Mouse (Mus musculus) MEL (cell line): ENCODE results near the gene Ostc. TPM values are rescaled to one million over a fixed set of nuclear protein-coding genes. Genes with fewer than 3 reads are reported as not detected.

Source experiments
- DNase-seq: peaks from one replicate; pipeline ENCODE4 v3.0.0; 2011; ENCODE audit warnings: low read depth, low spot score
- H3K27ac ChIP-seq: 2 replicates; pipeline ENCODE4 v1.5.1; 2012; ENCODE audit warnings: low read depth, mild to moderate bottlenecking, control low read depth, low read length, moderate library complexity; ENCODE audit not compliant: control insufficient read depth
- H3K27me3 ChIP-seq, 2 experiments: fragments of 150-350 bp in 1 of 2; sonication (generic) in 1 of 2; 2 replicates each; pipeline ENCODE4 v1.6.1; 2012; ENCODE audit warnings: low read length in 2 of 2, mild to moderate bottlenecking in 2 of 2, improper control_type of control experiment in 1 of 2, moderate library complexity in 1 of 2; ENCODE audit not compliant: insufficient read depth in 2 of 2, control insufficient read depth in 1 of 2
- H3K36me3 ChIP-seq, 2 experiments: 2 replicates each; pipeline ENCODE4 v1.6.1; 2012 to 2014; ENCODE audit warnings: low read length in 2 of 2, improper control_type of control experiment in 1 of 2, inconsistent platforms in 1 of 2, mild to moderate bottlenecking in 1 of 2; ENCODE audit not compliant: insufficient read depth in 2 of 2, control insufficient read depth in 1 of 2
- H3K4me1 ChIP-seq, 2 experiments: fragments of 150-350 bp in 1 of 2; sonication (generic) in 1 of 2; 2 replicates each; pipeline ENCODE4 v1.6.1; 2012; ENCODE audit warnings: low read length in 2 of 2, improper control_type of control experiment in 1 of 2, mild to moderate bottlenecking in 1 of 2; ENCODE audit not compliant: insufficient read depth in 2 of 2, control insufficient read depth in 1 of 2
- H3K4me3 ChIP-seq, 2 experiments: fragments of 150-350 bp in 1 of 2; sonication (generic) in 1 of 2; 2 replicates each; pipeline ENCODE4 v1.5.1; 2012; ENCODE audit warnings: low read depth in 2 of 2, low read length in 2 of 2, mild to moderate bottlenecking in 2 of 2, moderate library complexity in 2 of 2, control low read depth in 1 of 2, improper control_type of control experiment in 1 of 2; ENCODE audit not compliant: control insufficient read depth in 1 of 2, insufficient read depth in 1 of 2
- H3K79me2 ChIP-seq: 2 replicates; pipeline ENCODE4 v1.6.1; 2012; ENCODE audit warnings: mild to moderate bottlenecking, low read length, moderate library complexity; ENCODE audit not compliant: control insufficient read depth, poor library complexity, insufficient read depth
- H3K9ac ChIP-seq: 2 replicates; pipeline ENCODE4 v1.6.1; 2012; ENCODE audit warnings: low read depth, mild to moderate bottlenecking, control low read depth, low read length, moderate library complexity; ENCODE audit not compliant: control insufficient read depth, poor library complexity, severe bottlenecking
- H3K9me3 ChIP-seq: fragments of 150-350 bp; sonication (generic); replicated peaks from 2 replicates; pipeline ENCODE4 v1.6.1; 2012; ENCODE audit warnings: mild to moderate bottlenecking, low read length, improper control_type of control experiment, moderate library complexity; ENCODE audit not compliant: insufficient read depth
- BHLHE40 ChIP-seq: IDR thresholded peaks from 2 replicates; pipeline ENCODE4 v1.6.1; 2012; ENCODE audit warnings: low read depth, mild to moderate bottlenecking, inconsistent platforms, low read length, improper control_type of control experiment, borderline replicate concordance
- CHD1 ChIP-seq: IDR thresholded peaks from 2 replicates; pipeline ENCODE4 v1.6.1; 2012; ENCODE audit warnings: low read depth, mild to moderate bottlenecking, inconsistent platforms, low read length, improper control_type of control experiment
- CHD2 ChIP-seq: IDR thresholded peaks from 2 replicates; pipeline ENCODE4 v1.6.1; 2011; ENCODE audit warnings: low read length, improper control_type of control experiment
- CTCF ChIP-seq, 3 experiments: IDR thresholded peaks in 2 of 3; conservative IDR thresholded peaks in 1 of 3; 2 replicates each; pipeline ENCODE4 v1.5.1; 2011 to 2012; ENCODE audit warnings: low read length in 3 of 3, low read depth in 2 of 3, mild to moderate bottlenecking in 2 of 3, improper control_type of control experiment in 1 of 3, inconsistent platforms in 1 of 3, mixed read lengths in 1 of 3, moderate library complexity in 1 of 3; ENCODE audit not compliant: control insufficient read depth in 1 of 3, insufficient read depth in 1 of 3, poor library complexity in 1 of 3, severe bottlenecking in 1 of 3
- E2F4 ChIP-seq: IDR thresholded peaks from 2 replicates; pipeline ENCODE4 v1.6.1; 2011; ENCODE audit warnings: low read depth, low read length, improper control_type of control experiment, borderline replicate concordance
- ELF1 ChIP-seq: IDR thresholded peaks from 2 replicates; pipeline ENCODE4 v1.6.1; 2014; ENCODE audit warnings: low read depth, mild to moderate bottlenecking, inconsistent platforms, low read length, improper control_type of control experiment, moderate library complexity
- EP300 ChIP-seq, 2 experiments: IDR thresholded peaks; 2 replicates each; pipeline ENCODE4 v1.6.1; 2011; ENCODE audit warnings: improper control_type of control experiment in 2 of 2, low read length in 2 of 2, low read depth in 1 of 2, mild to moderate bottlenecking in 1 of 2
- ETS1 ChIP-seq: IDR thresholded peaks from 2 replicates; pipeline ENCODE4 v1.6.1; 2012; ENCODE audit warnings: low read depth, mild to moderate bottlenecking, inconsistent platforms, low read length, improper control_type of control experiment, moderate library complexity
- GATA1 ChIP-seq: IDR thresholded peaks from 2 replicates; pipeline ENCODE4 v1.6.1; 2011; ENCODE audit warnings: low read depth, low read length, improper control_type of control experiment
- JUND ChIP-seq: IDR thresholded peaks from 2 replicates; pipeline ENCODE4 v1.6.1; 2011; ENCODE audit warnings: low read depth, mild to moderate bottlenecking, improper control_type of control experiment, low read length
- KAT2A ChIP-seq: conservative IDR thresholded peaks from 2 replicates; pipeline ENCODE4 v1.6.1; 2012; ENCODE audit warnings: low read depth, low read length, improper control_type of control experiment, inconsistent platforms
- MAFK ChIP-seq: IDR thresholded peaks from 2 replicates; pipeline ENCODE4 v1.6.1; 2011; ENCODE audit warnings: low read depth, mild to moderate bottlenecking, low read length, improper control_type of control experiment, borderline replicate concordance
- MAX ChIP-seq: IDR thresholded peaks from 2 replicates; pipeline ENCODE4 v1.6.1; 2011; ENCODE audit warnings: low read length, improper control_type of control experiment
- MAZ ChIP-seq: IDR thresholded peaks from 2 replicates; pipeline ENCODE4 v1.6.1; 2012; ENCODE audit warnings: low read depth, mild to moderate bottlenecking, inconsistent platforms, low read length, improper control_type of control experiment
- MEF2A ChIP-seq: IDR thresholded peaks from 2 replicates; pipeline ENCODE4 v1.6.1; 2014; ENCODE audit warnings: low read depth, mild to moderate bottlenecking, inconsistent platforms, low read length, improper control_type of control experiment; ENCODE audit not compliant: poor library complexity, insufficient replicate concordance, severe bottlenecking; ENCODE audit errors: extremely low read depth
- MXI1 ChIP-seq: IDR thresholded peaks from 2 replicates; pipeline ENCODE4 v1.6.1; 2011; ENCODE audit warnings: mild to moderate bottlenecking, low read depth, low read length, improper control_type of control experiment
- MYB ChIP-seq: IDR thresholded peaks from 2 replicates; pipeline ENCODE4 v1.6.1; 2011; ENCODE audit warnings: mild to moderate bottlenecking, low read depth, low read length, improper control_type of control experiment
- NELFE ChIP-seq: IDR thresholded peaks from 2 replicates; pipeline ENCODE4 v1.6.1; 2011; ENCODE audit warnings: low read depth, low read length, improper control_type of control experiment
- NRF1 ChIP-seq: IDR thresholded peaks from 2 replicates; pipeline ENCODE4 v1.6.1; 2014; ENCODE audit warnings: low read depth, mild to moderate bottlenecking, inconsistent platforms, low read length, improper control_type of control experiment, moderate library complexity; ENCODE audit not compliant: poor library complexity, insufficient read depth, severe bottlenecking
- POLR2A ChIP-seq, 2 experiments: IDR thresholded peaks; 2 replicates each; pipeline ENCODE4 v1.6.1; 2011 to 2012; ENCODE audit warnings: low read length in 2 of 2, mild to moderate bottlenecking in 2 of 2, control low read depth in 1 of 2, improper control_type of control experiment in 1 of 2, low read depth in 1 of 2, moderate library complexity in 1 of 2; ENCODE audit not compliant: control insufficient read depth in 1 of 2, insufficient read depth in 1 of 2, poor library complexity in 1 of 2
- POLR2AphosphoS2 ChIP-seq: IDR thresholded peaks from 2 replicates; pipeline ENCODE4 v1.6.1; 2011; ENCODE audit warnings: low read length, improper control_type of control experiment
- POLR2AphosphoS5 ChIP-seq: IDR thresholded peaks from 2 replicates; pipeline ENCODE4 v1.6.1; 2012; ENCODE audit warnings: low read depth, borderline replicate concordance, mild to moderate bottlenecking, inconsistent platforms, low read length, moderate library complexity, mixed read lengths
- RCOR1 ChIP-seq: IDR thresholded peaks from 2 replicates; pipeline ENCODE4 v1.6.1; 2012; ENCODE audit warnings: low read depth, mild to moderate bottlenecking, inconsistent platforms, low read length, improper control_type of control experiment
- SIN3A ChIP-seq: IDR thresholded peaks from 2 replicates; pipeline ENCODE4 v1.6.1; 2012; ENCODE audit warnings: low read length, improper control_type of control experiment, inconsistent platforms
- SMC3 ChIP-seq: IDR thresholded peaks from 2 replicates; pipeline ENCODE4 v1.6.1; 2011; ENCODE audit warnings: low read depth, low read length, improper control_type of control experiment
- TAL1 ChIP-seq: IDR thresholded peaks from 2 replicates; pipeline ENCODE4 v1.6.1; 2012; ENCODE audit warnings: mild to moderate bottlenecking, inconsistent platforms, low read length, moderate library complexity, mixed read lengths
- TBP ChIP-seq: IDR thresholded peaks from 2 replicates; pipeline ENCODE4 v1.8.0; 2011; ENCODE audit warnings: low read depth, low read length, improper control_type of control experiment
- TCF12 ChIP-seq: IDR thresholded peaks from 2 replicates; pipeline ENCODE4 v1.6.1; 2014; ENCODE audit warnings: low read depth, mild to moderate bottlenecking, inconsistent platforms, low read length, improper control_type of control experiment, moderate library complexity
- UBTF ChIP-seq: IDR thresholded peaks from 2 replicates; pipeline ENCODE4 v1.6.1; 2012; ENCODE audit warnings: low read depth, mild to moderate bottlenecking, inconsistent platforms, low read length, improper control_type of control experiment, moderate library complexity, borderline replicate concordance; ENCODE audit not compliant: insufficient read depth
- USF1 ChIP-seq: IDR thresholded peaks from 2 replicates; pipeline ENCODE4 v1.6.1; 2014; ENCODE audit warnings: low read depth, mild to moderate bottlenecking, inconsistent platforms, low read length, improper control_type of control experiment, moderate library complexity
- USF2 ChIP-seq, 2 experiments: IDR thresholded peaks; 2 replicates each; pipeline ENCODE4 v1.6.1; 2011 to 2012; ENCODE audit warnings: improper control_type of control experiment in 2 of 2, low read length in 2 of 2, borderline replicate concordance in 1 of 2, inconsistent platforms in 1 of 2, low read depth in 1 of 2, mild to moderate bottlenecking in 1 of 2; ENCODE audit not compliant: insufficient read depth in 1 of 2
- ZC3H11A ChIP-seq: IDR thresholded peaks from 2 replicates; pipeline ENCODE4 v1.6.1; 2012; ENCODE audit warnings: low read depth, mild to moderate bottlenecking, inconsistent platforms, low read length, improper control_type of control experiment
- ZKSCAN1 ChIP-seq: IDR thresholded peaks from 2 replicates; pipeline ENCODE4 v1.6.1; 2012; ENCODE audit warnings: low read depth, mild to moderate bottlenecking, inconsistent platforms, low read length, improper control_type of control experiment, moderate library complexity
- ZMIZ1 ChIP-seq: IDR thresholded peaks from 2 replicates; pipeline ENCODE4 v1.6.1; 2012; ENCODE audit warnings: low read depth, mild to moderate bottlenecking, inconsistent platforms, low read length, improper control_type of control experiment, moderate library complexity
- ZNF384 ChIP-seq: IDR thresholded peaks from 2 replicates; pipeline ENCODE4 v1.6.1; 2012; ENCODE audit warnings: low read depth, mild to moderate bottlenecking, inconsistent platforms, low read length, improper control_type of control experiment
- polyA plus RNA-seq, 2 experiments: library from polyadenylated mRNA; stranded (reverse) in 1 of 2; unstranded in 1 of 2; fragments of >175 nt in 1 of 2; fragments of >200 nt in 1 of 2; gene quantifications; 2 replicates each; pipeline versions ENCODE4 v1.2.1 to v1.2.4; 2012; ENCODE audit warnings: low replicate concordance in 2 of 2, low read depth in 1 of 2; ENCODE audit not compliant: insufficient read length in 2 of 2, insufficient read depth in 1 of 2, missing spikeins in 1 of 2
- total RNA-seq: library from RNA; depleted of rRNA; stranded (reverse); fragments of 300-350 nt; gene quantifications from 2 replicates; pipeline ENCODE4 v1.2.3, GENCODE M21; 2012

The Ostc gene
- total and polyA plus RNA-seq, 3 experiments = 185 to 199 TPM; not detected in 1

DNA sequence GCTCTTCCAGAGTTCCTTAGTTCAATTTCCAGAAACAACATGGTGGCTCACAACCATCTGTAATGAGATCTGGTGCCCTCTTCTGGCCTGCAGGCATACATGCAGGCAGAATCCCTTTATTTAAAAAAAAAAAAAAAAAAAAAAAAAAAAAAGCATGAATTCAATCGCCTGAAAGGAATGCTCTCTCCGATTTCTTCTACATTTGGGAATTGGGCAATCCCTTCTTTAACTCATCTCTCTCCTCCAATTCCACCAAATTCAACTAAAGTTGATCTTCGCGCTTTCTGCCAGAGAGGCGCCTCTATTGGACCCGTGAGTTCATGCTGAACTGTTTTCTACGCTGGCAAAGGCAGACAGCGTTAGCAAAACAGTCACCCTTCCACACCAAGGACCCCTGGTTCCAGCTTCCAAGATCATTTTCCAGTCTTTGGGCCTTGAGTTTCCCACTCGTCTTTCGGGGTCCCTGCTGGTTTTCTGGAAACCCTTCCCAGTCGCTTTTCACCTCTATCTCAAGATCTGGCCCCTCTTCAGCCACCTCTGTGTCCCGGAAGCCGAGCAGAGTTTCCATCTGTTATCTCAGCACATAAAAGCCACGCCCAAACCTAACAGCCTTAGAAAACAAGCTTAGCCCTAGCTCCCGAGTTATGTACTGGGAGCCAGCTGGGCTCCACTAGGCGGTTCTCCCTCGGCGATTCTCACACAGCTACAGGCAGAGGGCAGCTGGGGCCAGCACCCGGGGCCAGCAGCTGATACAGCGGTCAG, 18.2 kb downstream of the Ostc start:
- H3K4me3 ChIP-seq = peak overlapping the region; percentile 52 to 70
- H3K9ac ChIP-seq = peak overlapping the region; percentile 75
- H3K27ac ChIP-seq = peak overlapping the region; percentile 78
- H3K79me2 ChIP-seq = peaks cover 3% of the 10 kb centered on the region; the same call in 1 of the 2 replicates
- no peaks in the 10 kb centered on the region for H3K27me3 ChIP-seq
- H3K4me1 ChIP-seq = peaks cover 6 to 25% of the 10 kb centered on the region in 2 experiments
- peak; percentile 91 for DNase-seq
- no peaks in the 10 kb centered on the region for H3K9me3 ChIP-seq
- peaks cover 0 to 16% of the 10 kb centered on the region in 2 experiments; a peak in 3 of 4 replicates for H3K36me3 ChIP-seq
- TF ChIP-seq TCF12 = peak; percentile 45; the same call in 1 of the 2 replicates
- TF ChIP-seq UBTF = no peak
- peak; percentile 70 for TF ChIP-seq ZMIZ1
- TF ChIP-seq USF2 (IDR thresholded peaks at IDR 0.05; ENCODE audit: borderline replicate concordance in 1 of 2, insufficient read depth in 1 of 2, low read depth in 1 of 2, low read length in 2 of 2) = no peak
- TF ChIP-seq TAL1 = no peak
- TF ChIP-seq E2F4 = no peak
- no peak for TF ChIP-seq MEF2A
- 0 out of 2 replicates have a peak, but pooled peaks have one; percentile 2 for TF ChIP-seq USF1
- TF ChIP-seq JUND = no peak
- no peak for TF ChIP-seq SMC3
- TF ChIP-seq MAX = peak; percentile 8; the same call in 1 of the 2 replicates
- no peak for TF ChIP-seq NRF1
- peak; percentile 38 to 62; a peak in 1 of 4 replicates for TF ChIP-seq POLR2A (IDR thresholded peaks at IDR 0.05; ENCODE audit: control insufficient read depth in 1 of 2, insufficient read depth in 1 of 2, low read depth in 1 of 2, low read length in 2 of 2, poor library complexity in 1 of 2)
- peak; percentile 5 to 58; a peak in 2 of 4 replicates for TF ChIP-seq EP300 (IDR thresholded peaks at IDR 0.05; ENCODE audit: low read depth in 1 of 2, low read length in 2 of 2)
- no peak; the same call in 1 of the 2 replicates for TF ChIP-seq MAZ
- peak; percentile 61; the same call in 1 of the 2 replicates for TF ChIP-seq TBP
- TF ChIP-seq MAFK = 0 out of 2 replicates have a peak, but pooled peaks have one; percentile 29
- peak in 2 of 3 experiments; percentile 28 to 32; a peak in 4 of 6 replicates for TF ChIP-seq CTCF (IDR thresholded peaks at IDR 0.05 in 2 of 3, conservative IDR thresholded peaks at IDR 0.05 in 1 of 3; ENCODE audit: control insufficient read depth in 1 of 3, insufficient read depth in 1 of 3, low read depth in 2 of 3, low read length in 3 of 3, poor library complexity in 1 of 3, severe bottlenecking in 1 of 3)
- no peak for TF ChIP-seq CHD1
- peak; percentile 75 for TF ChIP-seq GATA1
- TF ChIP-seq KAT2A = no peak
- TF ChIP-seq ZKSCAN1 = no peak
- TF ChIP-seq POLR2AphosphoS5 = no peak
- peak; percentile 77; the same call in 1 of the 2 replicates for TF ChIP-seq SIN3A
- TF ChIP-seq POLR2AphosphoS2 = peak; percentile 52; the same call in 1 of the 2 replicates
- peak; percentile 65 for TF ChIP-seq NELFE
- peak; percentile 41; the same call in 1 of the 2 replicates for TF ChIP-seq MYB
- no peak for TF ChIP-seq CHD2
- peak; percentile 67; the same call in 1 of the 2 replicates for TF ChIP-seq ETS1
- no peak for TF ChIP-seq ZC3H11A
- TF ChIP-seq ELF1 = peak; percentile 71
- TF ChIP-seq ZNF384 = peak; percentile 90
- TF ChIP-seq RCOR1 = peak; percentile 6; the same call in 1 of the 2 replicates
- TF ChIP-seq BHLHE40 = no peak
- TF ChIP-seq MXI1 = no peak
